Mouse (Mus musculus) cerebellum, adult 9-11 months (tissue): Measurements from ENCODE around the gene Yjefn3.
"Not testable (repeated sequence)": the region's sequence is repeated elsewhere in the genome, so short reads cannot be mapped to it uniquely, and the experiment has no call there.

Experiments
- DNase-seq: peaks from one replicate; pipeline ENCODE4 v3.0.0; 2022

The Yjefn3 gene

GRCm38 (mm10) chr8:69902163-69903062, at the start of gene Yjefn3, which contains the start of the genes Tssk6 and Ndufa13:
Gene Yjefn3, minus strand, starts transcription at chr8:69902712.
Gene Tssk6, plus strand, starts transcription at chr8:69902184.
Gene Ndufa13, minus strand, starts transcription at chr8:69902558.
- peak; percentile 81 for DNase-seq

- DNase-seq: no peak
Measured at GRCm38 (mm10) chr8:69950300-69950699, 47.8 kb upstream of the Yjefn3 start.

- not testable (repeated sequence) for DNase-seq
Measured at GRCm38 (mm10) chr8:69942495-69942894, 40.0 kb upstream of the Yjefn3 start.

GRCm38 (mm10) chr8:69940386-69940785, 37.9 kb upstream of the Yjefn3 start:
- DNase-seq: no peak

- DNase-seq: no peak
Measured at GRCm38 (mm10) chr8:69939633-69940032, 37.1 kb upstream of the Yjefn3 start.

GRCm38 (mm10) chr8:69938245-69938982, 35.9 kb upstream of the Yjefn3 start:
- no peak for DNase-seq

- no peak for DNase-seq
Measured at GRCm38 (mm10) chr8:69937466-69937865, 35.0 kb upstream of the Yjefn3 start.

GRCm38 (mm10) chr8:69936050-69936794, 33.7 kb upstream of the Yjefn3 start:
- DNase-seq: no peak

- no peak for DNase-seq
Measured at GRCm38 (mm10) chr8:69935431-69935830, 32.9 kb upstream of the Yjefn3 start.

GRCm38 (mm10) chr8:69934582-69934981, 32.1 kb upstream of the Yjefn3 start:
- DNase-seq: no peak

GRCm38 (mm10) chr8:69933811-69934210, 31.3 kb upstream of the Yjefn3 start:
- no peak for DNase-seq

- no peak for DNase-seq
Measured at GRCm38 (mm10) chr8:69926901-69927300, 24.4 kb upstream of the Yjefn3 start.

GRCm38 (mm10) chr8:69923986-69924385, 21.5 kb upstream of the Yjefn3 start:
- DNase-seq: no peak

GRCm38 (mm10) chr8:69921141-69921540, 18.6 kb upstream of the Yjefn3 start:
- no peak for DNase-seq

GRCm38 (mm10) chr8:69919876-69920662, 17.6 kb upstream of the Yjefn3 start:
- DNase-seq: no peak

GRCm38 (mm10) chr8:69919010-69919409, 16.5 kb upstream of the Yjefn3 start:
- DNase-seq: peak; percentile 78

- DNase-seq: no peak
Measured at GRCm38 (mm10) chr8:69918506-69918905, 16.0 kb upstream of the Yjefn3 start.

- no peak for DNase-seq
Measured at GRCm38 (mm10) chr8:69915748-69916147, 13.2 kb upstream of the Yjefn3 start.

- DNase-seq: no peak
Measured at GRCm38 (mm10) chr8:69914526-69914925, 12.0 kb upstream of the Yjefn3 start.

GRCm38 (mm10) chr8:69912478-69913074, 10.1 kb upstream of the Yjefn3 start:
- DNase-seq: no peak

GRCm38 (mm10) chr8:69911917-69912316, 9.4 kb upstream of the Yjefn3 start:
- DNase-seq: no peak

- DNase-seq: no peak
Measured at GRCm38 (mm10) chr8:69907106-69907505, 4.6 kb upstream of the Yjefn3 start.
